Mouse (Mus musculus): ENCODE results near the gene Foxj1. TPM values are rescaled to one million over a fixed set of nuclear protein-coding genes. Genes with fewer than 3 reads are reported as not detected.

Gene Foxj1
- polyA plus RNA-seq, 1 experiment: 0.07 TPM

- no peak for DNase-seq (ENCODE audit: low read depth, low spot score)
- 83% methylated on average over 12 of the region's 12 CpGs for WGBS
These were observed 27.3 kb downstream of the Foxj1 start for GRCm38 (mm10) chr11:116307762-116308531.

DNA sequence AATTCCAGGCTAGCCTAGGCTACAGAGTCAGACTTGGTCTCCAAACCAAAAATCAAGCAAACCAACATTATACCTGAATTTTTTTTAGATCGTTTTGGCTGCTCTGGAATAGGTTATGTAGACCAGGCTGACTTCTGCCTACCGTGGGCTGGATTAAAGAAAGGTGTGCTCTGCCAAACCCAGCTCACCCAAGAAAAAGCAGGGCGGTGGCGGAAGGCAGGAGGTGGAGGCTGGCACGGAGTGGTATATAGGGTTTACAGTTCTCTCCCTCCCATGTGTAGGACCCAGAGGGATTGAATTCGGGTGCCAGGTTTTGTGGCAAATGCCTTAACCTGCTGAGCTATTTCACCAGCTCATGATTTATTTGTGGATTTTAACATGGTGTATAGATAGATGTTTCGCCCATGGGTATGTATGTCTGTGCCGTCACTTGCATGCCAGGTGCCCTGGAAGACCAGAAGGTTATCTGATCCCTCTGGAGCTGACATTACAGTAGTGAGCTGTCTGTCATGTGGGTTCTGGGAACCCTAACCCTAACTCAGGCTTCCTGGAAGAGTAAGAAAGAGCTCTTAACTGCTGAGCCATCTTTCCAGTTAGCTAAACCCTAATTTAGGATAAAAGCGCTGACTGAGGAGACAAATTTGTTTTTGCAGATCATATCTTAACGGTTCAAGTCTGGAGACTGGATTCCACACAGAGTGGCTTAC is 28.0 kb downstream of the Foxj1 start, which contains the start of gene Exoc7:
TSS of gene Exoc7 (minus strand) at position 215 of the 707 bp plus-strand sequence.
- no peak for DNase-seq (ENCODE audit: low read depth, low spot score)
- WGBS: 83% methylated on average over 10 of the region's 10 CpGs

DNA sequence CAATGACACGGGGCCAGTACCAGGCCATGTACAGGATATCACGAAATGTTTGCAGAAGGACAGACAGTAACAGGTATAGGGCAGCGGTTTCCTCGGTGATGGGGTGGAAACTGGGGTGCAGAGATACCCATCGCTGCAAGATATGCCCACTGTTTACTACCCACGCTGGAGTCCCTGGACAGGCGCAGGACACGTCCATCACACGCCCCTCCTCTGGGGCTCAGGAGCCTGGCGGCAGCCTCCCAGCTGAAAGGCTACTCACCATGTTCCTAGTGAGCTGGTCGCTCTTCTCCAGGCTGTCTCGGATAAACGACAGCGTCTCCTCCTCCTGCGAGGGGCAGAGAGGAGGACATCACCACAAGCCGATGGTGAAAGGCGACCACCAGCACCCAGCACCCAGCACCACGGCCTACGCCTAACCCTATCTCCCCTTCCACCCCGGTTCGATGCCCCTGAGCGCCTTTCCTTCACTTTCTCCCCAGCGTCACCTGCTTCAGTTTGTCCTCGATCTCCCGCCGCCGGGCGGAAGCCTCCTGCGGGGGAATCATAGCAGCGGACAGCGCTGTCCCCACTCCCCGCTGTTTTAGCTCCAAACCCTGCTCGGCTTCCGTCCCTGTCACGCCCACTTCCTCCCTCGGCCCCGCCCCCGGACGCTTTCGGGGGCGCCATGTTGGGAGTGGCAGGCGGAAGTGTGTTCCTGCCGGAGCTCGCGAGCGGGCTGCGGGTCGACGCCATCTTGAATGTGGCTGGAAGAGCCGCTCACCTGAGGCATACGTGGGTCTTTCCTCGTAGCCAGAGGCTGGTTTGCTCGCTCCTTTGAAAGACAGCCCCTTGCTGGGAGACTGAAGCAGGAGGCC is 28.8 kb downstream of the Foxj1 start:
- peak; percentile 79 for DNase-seq (ENCODE audit: low read depth, low spot score)
- under 1% methylated on average over 53 of the region's 53 CpGs for WGBS

DNA sequence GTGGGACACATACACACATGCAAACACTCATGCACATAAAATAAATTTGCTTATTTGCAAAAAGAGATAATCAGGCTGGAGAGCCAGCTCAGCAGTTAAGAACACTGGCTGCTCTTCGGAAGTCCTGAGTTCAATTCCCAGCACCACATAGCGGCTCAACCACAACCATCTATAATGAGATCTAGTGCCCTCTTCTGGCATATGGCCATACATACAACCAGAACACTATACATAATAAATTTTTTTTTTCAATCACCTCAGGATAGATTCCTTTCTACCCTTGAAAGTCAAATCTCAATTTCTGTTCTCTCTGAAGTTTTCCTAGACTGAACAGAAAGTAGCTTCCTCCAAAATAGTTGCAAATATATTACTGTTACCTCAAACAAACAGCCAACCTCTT is 29.8 kb downstream of the Foxj1 start:
- 97% methylated on average over 2 of the region's 2 CpGs for WGBS

DNA sequence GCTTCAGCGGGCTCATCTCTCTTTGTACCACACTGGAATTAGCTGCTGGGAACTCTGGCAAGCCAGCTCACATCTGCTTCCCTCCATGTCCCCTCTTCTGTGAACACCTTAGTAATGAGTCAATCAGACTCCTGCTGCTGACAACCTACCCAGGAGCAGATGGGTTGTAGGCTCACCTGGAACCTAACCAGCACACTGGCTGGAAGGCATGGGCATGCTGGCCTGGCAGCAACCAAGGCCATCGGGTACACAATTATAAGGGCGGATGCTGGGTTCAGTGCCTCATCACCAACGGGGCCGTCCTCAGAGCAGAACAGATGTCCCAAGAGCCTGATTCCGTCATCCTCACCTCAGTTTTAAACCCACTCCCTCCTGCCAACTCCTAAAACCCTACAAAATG is 36.6 kb downstream of the Foxj1 start:
- DNase-seq (ENCODE audit: low read depth, low spot score): no peak
- WGBS: 95% methylated on average over 6 of the region's 6 CpGs

More for the DNA sequence above, 29.8 kb downstream of the Foxj1 start:
- no peak for DNase-seq (ENCODE audit: low read depth, low spot score)

DNA sequence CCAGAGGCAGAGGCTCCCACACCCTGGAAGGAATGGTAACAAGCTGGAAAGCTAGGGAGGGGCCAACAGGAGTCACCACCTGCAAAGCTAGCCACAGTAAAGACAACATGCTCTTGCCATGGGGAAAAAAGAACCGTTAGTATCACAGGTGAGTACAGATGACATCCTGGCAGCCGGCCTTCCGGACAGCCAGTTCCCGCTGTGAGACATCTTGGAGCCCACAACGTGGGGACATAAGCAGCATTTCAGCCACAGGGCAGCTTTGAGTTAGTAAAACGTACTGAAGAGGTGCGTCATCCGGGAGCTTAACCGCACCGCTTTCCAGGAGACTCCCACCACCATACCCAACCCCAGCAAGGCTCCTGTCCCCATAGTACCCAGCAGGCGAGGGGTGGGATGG is 37.0 kb downstream of the Foxj1 start:
- DNase-seq (ENCODE audit: low read depth, low spot score): no peak
- WGBS: 91% methylated on average over 11 of the region's 11 CpGs

GRCm38 (mm10) chr11:116297017-116297416 is 38.2 kb downstream of the Foxj1 start:
- WGBS: 69% methylated on average over 3 of the region's 3 CpGs
- no peak for DNase-seq (ENCODE audit: low read depth, low spot score)

DNA sequence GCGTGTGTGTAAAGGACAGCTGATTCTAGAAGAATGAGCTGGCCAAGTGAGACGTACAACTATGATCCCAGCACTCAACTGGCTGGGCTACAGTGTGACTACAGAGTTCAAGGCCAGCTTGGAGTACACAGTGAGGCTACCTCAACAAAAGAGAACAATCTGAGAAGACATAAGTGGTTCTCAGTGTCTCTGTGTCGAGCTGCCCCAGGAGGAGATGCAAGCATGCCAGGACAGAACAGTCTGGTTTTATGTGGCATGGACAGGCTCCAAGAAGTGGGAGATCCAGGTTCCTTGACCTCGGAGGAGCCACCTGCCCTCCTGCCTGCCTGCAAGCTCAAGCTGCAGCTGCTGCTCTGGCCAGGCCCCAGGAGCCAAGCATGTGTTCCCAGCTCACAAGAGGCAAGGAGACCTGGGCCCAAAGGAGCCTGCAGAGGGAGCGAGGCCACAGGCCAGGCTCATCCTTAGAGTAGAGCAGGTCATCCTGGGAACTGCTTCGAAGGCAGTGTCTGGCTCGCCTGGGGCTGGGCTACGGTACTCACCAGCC is 38.9 kb downstream of the Foxj1 start:
- 84% methylated on average over 8 of the region's 8 CpGs for WGBS
- no peak for DNase-seq (ENCODE audit: low read depth, low spot score)

GRCm38 (mm10) chr11:116294319-116294718 is 40.9 kb downstream of the Foxj1 start:
- 29% methylated on average over 5 of the region's 5 CpGs for WGBS
- DNase-seq (ENCODE audit: low read depth, low spot score): peak; percentile 59

DNA sequence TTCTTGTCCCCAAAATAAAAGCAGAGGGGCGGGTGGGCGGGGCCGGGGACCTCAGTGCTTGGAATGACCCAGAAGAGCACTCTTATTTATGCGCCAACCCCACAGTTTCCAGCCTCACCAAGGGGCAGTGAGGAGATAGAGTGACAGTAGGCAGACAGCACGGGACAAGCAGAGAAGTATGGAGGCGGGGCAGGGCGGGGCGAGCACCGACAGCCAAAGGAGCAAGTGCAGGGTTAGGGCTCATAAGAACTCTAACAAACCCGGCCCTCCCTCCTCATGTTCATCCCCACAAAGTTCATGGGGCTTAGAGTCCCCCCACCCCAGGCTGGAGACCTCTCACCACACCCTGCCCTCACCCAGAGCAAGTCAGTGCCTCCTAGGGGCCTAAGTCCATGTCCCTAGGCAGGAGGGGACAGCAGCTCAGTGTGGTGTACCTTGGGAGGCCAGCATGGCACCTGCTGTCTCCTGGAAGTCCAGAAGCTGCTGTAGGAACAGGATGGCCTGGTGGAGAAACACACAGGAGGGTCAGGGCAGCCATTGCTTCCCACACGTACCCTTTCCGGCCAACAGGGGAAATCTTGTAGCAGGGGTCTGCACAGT is 41.6 kb downstream of the Foxj1 start:
- 74% methylated on average over 12 of the region's 12 CpGs for WGBS

GRCm38 (mm10) chr11:116292401-116292800 is 42.8 kb downstream of the Foxj1 start:
- no peak for DNase-seq (ENCODE audit: low read depth, low spot score)
- 94% methylated on average over 13 of the region's 13 CpGs for WGBS

More for the DNA sequence above, 41.6 kb downstream of the Foxj1 start:
- DNase-seq (ENCODE audit: low read depth, low spot score): no peak

GRCm38 (mm10) chr11:116290556-116290955 is 44.6 kb downstream of the Foxj1 start:
- 79% methylated on average over 8 of the region's 8 CpGs for WGBS
- no peak for DNase-seq (ENCODE audit: low read depth, low spot score)

- 77% methylated on average over 5 of the region's 5 CpGs for WGBS
- no peak for DNase-seq (ENCODE audit: low read depth, low spot score)
These were observed 47.8 kb downstream of the Foxj1 start for GRCm38 (mm10) chr11:116287351-116287750.

DNA sequence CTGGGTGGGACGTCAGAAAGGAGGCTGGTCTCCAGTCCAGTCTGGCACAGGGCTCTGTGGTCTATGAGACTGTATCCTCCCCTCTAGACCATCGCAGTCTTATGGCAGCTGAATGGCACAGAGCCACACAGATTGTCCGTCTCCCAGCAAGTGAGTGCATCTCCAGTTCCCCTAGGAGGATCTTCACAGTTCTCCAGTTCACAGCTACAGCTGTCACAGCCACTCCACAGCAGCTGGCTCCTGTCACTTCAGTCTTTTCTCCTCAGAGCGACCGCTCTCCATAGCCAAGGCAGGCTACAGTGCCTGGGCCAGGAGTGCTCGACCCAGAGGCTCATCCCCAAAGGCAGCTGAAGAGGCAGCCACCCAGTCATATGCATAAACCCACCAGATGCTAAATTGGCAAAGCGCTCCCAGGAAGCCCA is 49.4 kb downstream of the Foxj1 start:
- 71% methylated on average over 7 of the region's 7 CpGs for WGBS
- DNase-seq (ENCODE audit: low read depth, low spot score): no peak

GRCm38 (mm10) chr11:116283982-116284381 is 51.2 kb downstream of the Foxj1 start:
- DNase-seq (ENCODE audit: low read depth, low spot score): no peak
- 42% methylated on average over 6 of the region's 6 CpGs for WGBS

- WGBS: 8% methylated on average over 48 of the region's 48 CpGs
- DNase-seq (ENCODE audit: low read depth, low spot score): no peak
These were observed 52.2 kb downstream of the Foxj1 start for GRCm38 (mm10) chr11:116282912-116283521.

DNA sequence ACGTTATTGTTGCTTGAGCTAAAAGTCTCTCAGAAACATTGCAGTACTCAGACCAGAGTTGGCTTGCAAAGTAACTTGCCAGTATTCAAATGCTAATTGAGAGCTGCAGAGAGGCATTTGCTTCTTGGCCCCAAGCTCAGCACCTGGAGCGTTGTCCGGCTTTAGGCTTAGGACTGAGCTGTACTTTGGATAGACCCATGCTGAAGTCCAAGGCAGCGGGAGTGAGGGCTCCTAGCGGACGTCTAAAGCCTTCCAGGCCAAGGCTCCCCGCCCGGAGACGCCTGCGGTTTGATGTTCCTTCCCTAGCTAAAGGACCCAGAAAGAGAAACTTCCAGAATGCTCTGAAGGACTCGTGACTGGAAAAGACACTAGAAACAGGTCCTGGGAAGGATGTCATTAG is 53.1 kb downstream of the Foxj1 start:
- DNase-seq (ENCODE audit: low read depth, low spot score): no peak
- WGBS: under 1% methylated on average over 11 of the region's 11 CpGs

DNA sequence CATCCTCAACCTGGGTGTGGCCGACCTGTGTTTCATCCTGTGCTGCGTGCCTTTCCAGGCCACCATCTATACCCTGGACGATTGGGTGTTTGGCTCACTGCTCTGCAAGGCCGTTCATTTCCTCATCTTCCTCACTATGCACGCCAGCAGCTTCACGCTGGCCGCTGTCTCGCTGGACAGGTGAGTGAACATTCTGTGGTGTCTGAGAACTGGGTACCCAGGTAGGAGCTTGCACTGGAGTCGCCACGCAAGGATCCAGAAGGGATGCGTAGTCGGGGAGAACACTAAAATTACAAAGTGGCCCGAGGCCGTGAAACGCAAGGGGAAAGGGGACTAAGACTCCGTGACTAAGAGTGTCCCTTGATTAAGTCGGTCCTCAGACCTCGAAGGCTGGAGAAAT is 53.5 kb downstream of the Foxj1 start:
- WGBS: 5% methylated on average over 18 of the region's 18 CpGs
- DNase-seq (ENCODE audit: low read depth, low spot score): no peak

Data from large intestine, adult 2 months (tissue).